Mouse (Mus musculus) heart, embryonic 10.5 days (tissue): ENCODE results near the gene Dlx3. TPM values are rescaled to one million over a fixed set of nuclear protein-coding genes. Genes with fewer than 3 reads are reported as not detected.

Source experiments
- DNase-seq: peaks from one replicate; pipeline ENCODE4 v3.0.0-alpha.2; 2017; ENCODE audit warnings: low spot score
- H3K27ac ChIP-seq: fragments of 300-500 bp; sonication (generic); 2 replicates; pipeline ENCODE4 v1.5.1; 2016; ENCODE audit warnings: mild to moderate bottlenecking
- H3K27me3 ChIP-seq: fragments of 300-500 bp; sonication (generic); 2 replicates; pipeline ENCODE4 v1.6.1; 2016; ENCODE audit warnings: mild to moderate bottlenecking; ENCODE audit not compliant: poor library complexity, insufficient read depth, severe bottlenecking
- H3K36me3 ChIP-seq: fragments of 300-500 bp; sonication (generic); 2 replicates; pipeline ENCODE4 v1.6.1; 2016; ENCODE audit warnings: mild to moderate bottlenecking, moderate library complexity
- H3K4me1 ChIP-seq: fragments of 300-500 bp; sonication (generic); 2 replicates; pipeline ENCODE4 v1.6.1; 2016; ENCODE audit warnings: mild to moderate bottlenecking
- H3K4me3 ChIP-seq: fragments of 300-500 bp; sonication (generic); 2 replicates; pipeline ENCODE4 v1.5.1; 2016; ENCODE audit warnings: mild to moderate bottlenecking, moderate library complexity
- H3K9me3 ChIP-seq: fragments of 300-500 bp; sonication (generic); 2 replicates; pipeline ENCODE4 v1.6.1; 2016; ENCODE audit warnings: mild to moderate bottlenecking, moderate library complexity
- WGBS: fragments of 180-500 bp; shearing (Covaris S2); methylation state at CpG from one replicate; pipeline ENCODE4 v1.1.7; 2016; 5-methylcytosine and 5-hydroxymethylcytosine counted together
- polyA plus RNA-seq: library from polyadenylated mRNA; unstranded; fragments of >200 nt; fragmentation: Nextera tagmentation; extraction: Ambion mirVana; gene quantifications from 2 replicates; pipeline ENCODE4 v1.2.1, GENCODE M21; 2016

Dlx3 gene
- 3.2 and 5.9 TPM in 2 replicates for polyA plus RNA-seq

GRCm38 (mm10) chr11:95119990-95120632, at the start of gene Dlx3:
Gene Dlx3 (plus strand): TSS chr11:95120119.
- H3K4me1 ChIP-seq = peaks cover 39% of the 10 kb centered on the region
- H3K36me3 ChIP-seq = no peaks in the 10 kb centered on the region
- under 1% methylated on average over 55 of the region's 55 CpGs for WGBS
- H3K27me3 ChIP-seq = peaks cover 87% of the 10 kb centered on the region
- H3K9me3 ChIP-seq = no peaks in the 10 kb centered on the region
- DNase-seq = no peak
- H3K27ac ChIP-seq = peak within 1 kb of the TSS; percentile 17; the same call in 1 of the 2 replicates
- peak within 1 kb of the TSS; percentile 54 for H3K4me3 ChIP-seq

- peaks cover 9% of the 10 kb centered on the region for H3K36me3 ChIP-seq
- H3K9me3 ChIP-seq = no peaks in the 10 kb centered on the region
- peaks cover 11% of the 10 kb centered on the region for H3K27me3 ChIP-seq
- H3K27ac ChIP-seq = peak overlapping the region; percentile 85
- 56% methylated on average over 8 of the region's 8 CpGs for WGBS
- no peak overlapping the region; the same call in 1 of the 2 replicates for H3K4me3 ChIP-seq
- DNase-seq = no peak
- H3K4me1 ChIP-seq = peaks cover 70% of the 10 kb centered on the region
Measured at GRCm38 (mm10) chr11:95070140-95071107, 49.5 kb upstream of the Dlx3 start.

GRCm38 (mm10) chr11:95071266-95071665, 48.7 kb upstream of the Dlx3 start:
- peaks cover 78% of the 10 kb centered on the region for H3K4me1 ChIP-seq
- peak overlapping the region; percentile 85 for H3K27ac ChIP-seq
- 31% methylated on average over 7 of the region's 7 CpGs for WGBS
- H3K36me3 ChIP-seq = peaks cover 3% of the 10 kb centered on the region; the same call in 1 of the 2 replicates
- H3K4me3 ChIP-seq = peak overlapping the region; percentile 32
- peaks cover 18% of the 10 kb centered on the region for H3K27me3 ChIP-seq
- H3K9me3 ChIP-seq = no peaks in the 10 kb centered on the region
- DNase-seq = no peak

GRCm38 (mm10) chr11:95072136-95072535, 47.8 kb upstream of the Dlx3 start:
- Histone ChIP-seq H3K27ac (peak overlapping the region; percentile 85), H3K4me3 (no peak overlapping the region), H3K9me3 (no peaks in the 10 kb centered on the region), H3K36me3 (peaks cover 3% of the 10 kb centered on the region; the same call in 1 of the 2 replicates), H3K4me1 (peaks cover 85% of the 10 kb centered on the region), H3K27me3 (peaks cover 25% of the 10 kb centered on the region)
- 67% methylated on average over 8 of the region's 8 CpGs for WGBS
- no peak for DNase-seq

GRCm38 (mm10) chr11:95072804-95073203, 47.1 kb upstream of the Dlx3 start:
- Histone ChIP-seq H3K27ac (peak overlapping the region; percentile 85; the same call in 1 of the 2 replicates), H3K4me1 (peaks cover 86% of the 10 kb centered on the region), H3K4me3 (no peak overlapping the region), H3K9me3 (no peaks in the 10 kb centered on the region), H3K36me3 (no peaks in the 10 kb centered on the region), H3K27me3 (peaks cover 31% of the 10 kb centered on the region)
- 71% methylated on average over 5 of the region's 5 CpGs for WGBS
- DNase-seq = no peak

GRCm38 (mm10) chr11:95073835-95074234, 46.1 kb upstream of the Dlx3 start:
- peaks cover 42% of the 10 kb centered on the region for H3K27me3 ChIP-seq
- no peaks in the 10 kb centered on the region for H3K36me3 ChIP-seq
- WGBS = 81% methylated on average over 4 of the region's 4 CpGs
- peaks cover 86% of the 10 kb centered on the region for H3K4me1 ChIP-seq
- H3K4me3 ChIP-seq = no peak overlapping the region
- no peak for DNase-seq
- H3K27ac ChIP-seq = no peak overlapping the region
- no peaks in the 10 kb centered on the region for H3K9me3 ChIP-seq

GRCm38 (mm10) chr11:95074694-95075093, 45.2 kb upstream of the Dlx3 start:
- no peak overlapping the region for H3K27ac ChIP-seq
- 61% methylated on average over 4 of the region's 4 CpGs for WGBS
- peaks cover 86% of the 10 kb centered on the region for H3K4me1 ChIP-seq
- peaks cover 47% of the 10 kb centered on the region for H3K27me3 ChIP-seq
- H3K9me3 ChIP-seq = no peaks in the 10 kb centered on the region
- H3K4me3 ChIP-seq = peak overlapping the region; percentile 73; the same call in 1 of the 2 replicates
- no peaks in the 10 kb centered on the region for H3K36me3 ChIP-seq
- no peak for DNase-seq

GRCm38 (mm10) chr11:95075197-95076040, 44.5 kb upstream of the Dlx3 start:
- Histone ChIP-seq H3K9me3 (no peaks in the 10 kb centered on the region), H3K4me3 (peak overlapping the region; percentile 73), H3K4me1 (peaks cover 86% of the 10 kb centered on the region), H3K27ac (peak overlapping the region; percentile 87), H3K27me3 (peaks cover 47% of the 10 kb centered on the region), H3K36me3 (no peaks in the 10 kb centered on the region)
- 7% methylated on average over 19 of the region's 19 CpGs for WGBS
- DNase-seq = no peak

- no peak for DNase-seq
- WGBS = under 1% methylated on average over 42 of the region's 42 CpGs
- Histone ChIP-seq H3K27ac (peak overlapping the region; percentile 87), H3K4me1 (peaks cover 85% of the 10 kb centered on the region), H3K4me3 (peak overlapping the region; percentile 73), H3K27me3 (peaks cover 52% of the 10 kb centered on the region), H3K36me3 (no peaks in the 10 kb centered on the region), H3K9me3 (no peaks in the 10 kb centered on the region)
Measured at GRCm38 (mm10) chr11:95076041-95076535, 43.8 kb upstream of the Dlx3 start.

- H3K27ac ChIP-seq = peak within 1 kb of the TSS; percentile 87
- H3K9me3 ChIP-seq = no peaks in the 10 kb centered on the region
- no peak for DNase-seq
- peak within 1 kb of the TSS; percentile 73 for H3K4me3 ChIP-seq
- under 1% methylated on average over 44 of the region's 51 CpGs for WGBS
- H3K36me3 ChIP-seq = no peaks in the 10 kb centered on the region
- H3K4me1 ChIP-seq = peaks cover 80% of the 10 kb centered on the region
- H3K27me3 ChIP-seq = peaks cover 52% of the 10 kb centered on the region
Measured at GRCm38 (mm10) chr11:95076536-95077111, 43.3 kb upstream of the Dlx3 start, which contains the start of gene Itga3. Gene Itga3 (minus strand): TSS chr11:95076801.

- no peak for DNase-seq
- H3K36me3 ChIP-seq = no peaks in the 10 kb centered on the region
- WGBS = 63% methylated on average over 7 of the region's 7 CpGs
- H3K4me3 ChIP-seq = no peak overlapping the region
- peaks cover 52% of the 10 kb centered on the region for H3K27me3 ChIP-seq
- H3K4me1 ChIP-seq = peaks cover 66% of the 10 kb centered on the region
- no peak overlapping the region for H3K27ac ChIP-seq
- no peaks in the 10 kb centered on the region for H3K9me3 ChIP-seq
Measured at GRCm38 (mm10) chr11:95077956-95078355, 42.0 kb upstream of the Dlx3 start.
